Mouse (Mus musculus) thymus, adult 2 months (tissue): ENCODE measurements around the gene Zdbf2.

ENCODE experiments used
- CTCF ChIP-seq: fragments of 200-500 bp; IDR thresholded peaks from 2 replicates; pipeline ENCODE4 v1.5.1; 2012; ENCODE audit warnings: mild to moderate bottlenecking, control low read depth, low read length, moderate library complexity, borderline replicate concordance; ENCODE audit not compliant: control insufficient read depth, poor library complexity, insufficient read depth; ENCODE audit errors: extremely low read depth
- POLR2A ChIP-seq: fragments of 200-500 bp; IDR thresholded peaks from 2 replicates; pipeline ENCODE4 v1.6.1; 2012; ENCODE audit warnings: mild to moderate bottlenecking, low read length, control low read depth, moderate library complexity; ENCODE audit not compliant: control insufficient read depth, poor library complexity, insufficient read depth; ENCODE audit errors: extremely low read depth

DNA sequence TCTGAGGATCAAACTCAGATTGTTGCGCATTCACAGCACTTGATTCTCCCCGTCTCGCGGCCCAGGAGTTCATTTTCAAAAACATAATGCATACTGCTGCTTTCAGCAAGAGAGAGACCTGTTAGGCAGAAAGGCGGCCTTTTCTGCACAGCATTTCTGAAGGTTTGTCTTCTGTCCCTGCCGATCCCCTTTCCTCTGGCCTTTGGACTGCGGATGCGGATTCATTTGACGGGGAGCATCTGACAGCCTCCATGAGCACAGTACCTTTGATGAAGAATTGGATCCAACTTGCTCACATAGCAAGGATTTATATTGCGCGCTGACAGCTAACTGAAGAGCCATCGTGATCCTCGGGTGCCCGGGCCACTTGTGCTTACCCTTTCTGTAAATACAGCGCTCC is 6.3 kb upstream of the Zdbf2 start:
- no peak for TF ChIP-seq CTCF
- TF ChIP-seq POLR2A, result no peak
